Mouse (Mus musculus) liver, postnatal 0 days (tissue): Measurements from ENCODE around the gene Tspear. TPM values are rescaled to one million over a fixed set of nuclear protein-coding genes. Genes with fewer than 3 reads are reported as not detected.

Experiments
- ATAC-seq: fragments of 200-750 bp; cut with Nextera tagmentation; 2 replicates; pipeline ENCODE4 v1.8.0; 2017; ENCODE audit warnings: mild to moderate bottlenecking, moderate library complexity
- DNase-seq: peaks from one replicate; pipeline ENCODE4 v3.0.0-alpha.2; 2016
- H3K27ac ChIP-seq: fragments of 300-500 bp; sonication (generic); 2 replicates; pipeline ENCODE4 v1.5.1; 2014; ENCODE audit warnings: antibody characterized with exemption, moderate library complexity, mild to moderate bottlenecking, low read depth
- H3K27me3 ChIP-seq: fragments of 300-500 bp; sonication (generic); 2 replicates; pipeline ENCODE4 v1.6.1; 2014; ENCODE audit warnings: low read length, control low read depth, mixed read lengths; ENCODE audit not compliant: insufficient read depth
- H3K36me3 ChIP-seq: fragments of 300-500 bp; sonication (generic); replicated peaks from 2 replicates; pipeline ENCODE4 v1.6.1; 2014; ENCODE audit warnings: mild to moderate bottlenecking, control low read depth, low read length, moderate library complexity, mixed read lengths; ENCODE audit not compliant: insufficient read depth
- H3K4me1 ChIP-seq: fragments of 300-500 bp; sonication (generic); 2 replicates; pipeline ENCODE4 v1.6.1; 2014; ENCODE audit warnings: antibody characterized with exemption, mild to moderate bottlenecking, control low read depth; ENCODE audit not compliant: insufficient read depth
- H3K4me2 ChIP-seq: fragments of 300-500 bp; sonication (generic); 2 replicates; pipeline ENCODE4 v1.6.1; 2014; ENCODE audit warnings: low read depth, mild to moderate bottlenecking, low read length, moderate library complexity, mixed read lengths
- H3K4me3 ChIP-seq: fragments of 300-500 bp; sonication (generic); 2 replicates; pipeline ENCODE4 v1.5.1; 2014; ENCODE audit warnings: low read depth, low read length
- H3K9ac ChIP-seq: fragments of 300-500 bp; sonication (generic); replicated peaks from 2 replicates; pipeline ENCODE4 v1.6.1; 2014; ENCODE audit warnings: mild to moderate bottlenecking, moderate library complexity
- H3K9me3 ChIP-seq: fragments of 300-500 bp; sonication (generic); 2 replicates; pipeline ENCODE4 v1.6.1; 2016; ENCODE audit warnings: mild to moderate bottlenecking, control low read depth, low read length, mixed read lengths
- CTCF ChIP-seq: sonication (generic); IDR thresholded peaks from 2 replicates; pipeline ENCODE4 v1.5.1; 2016; ENCODE audit warnings: antibody characterized with exemption, low read depth
- EP300 ChIP-seq: IDR thresholded peaks from 2 replicates; pipeline ENCODE4 v1.6.1; 2016; ENCODE audit warnings: antibody characterized with exemption, low read depth, mild to moderate bottlenecking
- WGBS: fragments of 180-500 bp; shearing (Covaris S2); extraction: QIAGEN DNeasy Blood & Tissue Kit; methylation state at CpG from one replicate; pipeline ENCODE4 v1.1.7; 2014; ENCODE audit not compliant: insufficient replicate concordance; 5-methylcytosine and 5-hydroxymethylcytosine counted together
- polyA plus RNA-seq: library from polyadenylated mRNA; unstranded; fragments of >200 nt; fragmentation: Nextera tagmentation; extraction: Ambion mirVana; gene quantifications from 2 replicates; pipeline ENCODE4 v1.2.1, GENCODE M21; 2015

Gene Tspear
- polyA plus RNA-seq, 1 experiment from 2014 or later, result 0.06 TPM

DNA sequence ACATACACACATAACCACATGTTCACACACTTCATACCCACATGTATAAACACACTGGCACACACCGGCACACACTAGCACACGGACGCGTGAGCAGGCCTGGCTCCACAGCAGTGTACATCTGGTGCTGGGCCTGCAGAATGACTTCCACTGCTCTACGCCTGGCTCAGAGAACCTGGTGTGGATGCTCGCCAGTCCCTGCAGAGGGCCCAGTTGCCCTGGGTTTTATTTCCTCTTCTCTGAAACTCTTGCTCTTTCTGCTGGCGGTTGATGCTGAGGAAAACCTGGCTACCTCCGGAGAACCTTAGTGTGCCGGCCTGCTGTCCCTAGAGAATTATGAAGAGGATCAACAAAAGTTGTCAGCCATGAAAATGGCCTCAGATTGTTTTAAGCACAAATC is 34.3 kb upstream of the Tspear start:
- H3K9ac ChIP-seq, result no peak overlapping the region
- no peak overlapping the region for H3K4me3 ChIP-seq
- TF ChIP-seq CTCF (no peak), EP300 (no peak)
- H3K9me3 ChIP-seq, result no peaks in the 10 kb centered on the region
- H3K36me3 ChIP-seq, result no peaks in the 10 kb centered on the region
- H3K4me2 ChIP-seq, result no peak overlapping the region
- no peaks in the 10 kb centered on the region for H3K4me1 ChIP-seq
- DNase-seq (no peak), ATAC-seq (no peak)
- H3K27me3 ChIP-seq, result no peaks in the 10 kb centered on the region
- H3K27ac ChIP-seq, result no peak overlapping the region
- WGBS, result 83% methylated on average over 9 of the region's 9 CpGs

GRCm38 (mm10) chr10:77658286-77658994 is 27.9 kb upstream of the Tspear start:
- Histone ChIP-seq H3K9me3 (no peaks in the 10 kb centered on the region), H3K4me1 (no peaks in the 10 kb centered on the region), H3K4me2 (no peak overlapping the region), H3K27me3 (no peaks in the 10 kb centered on the region), H3K9ac (no peak overlapping the region), H3K4me3 (no peak overlapping the region), H3K36me3 (no peaks in the 10 kb centered on the region), H3K27ac (no peak overlapping the region)
- DNase-seq (no peak), ATAC-seq (no peak)
- 61% methylated on average over 15 of the region's 15 CpGs for WGBS
- no peak for TF ChIP-seq EP300
- no peak for TF ChIP-seq CTCF

DNA sequence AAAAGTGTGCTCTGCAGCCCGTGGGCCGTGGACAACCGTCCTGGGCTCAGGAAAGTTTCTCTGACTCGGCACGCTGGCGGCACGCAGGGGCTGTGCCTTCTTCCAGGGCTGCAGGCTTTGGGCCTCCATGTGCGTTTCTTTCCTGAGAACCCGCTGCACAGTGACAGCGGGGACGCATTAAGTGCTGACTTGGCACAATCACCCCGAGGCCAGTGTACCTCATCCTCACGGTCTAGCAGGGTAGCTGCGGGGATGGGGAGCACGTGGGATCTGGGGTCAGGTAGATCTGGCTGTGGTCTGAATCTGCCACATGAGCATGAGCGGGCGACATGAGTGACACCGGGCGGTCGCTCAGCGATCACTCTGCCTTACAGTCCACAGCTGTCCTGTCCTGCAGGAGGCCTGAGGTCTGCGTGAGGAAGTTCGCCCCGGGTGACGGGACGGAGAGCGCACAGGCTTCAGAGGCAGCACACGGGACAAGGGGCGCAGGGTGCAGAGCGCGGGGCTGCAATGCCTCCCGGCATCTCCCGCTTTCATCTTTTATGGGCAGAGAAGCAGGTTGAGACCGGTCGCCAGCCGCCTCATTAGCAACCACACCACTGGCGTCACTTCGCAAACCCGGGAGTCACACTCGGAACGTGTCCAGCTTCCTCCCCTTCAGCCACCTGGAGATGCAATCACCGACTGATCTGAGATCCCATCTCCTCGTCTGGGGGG is 22.3 kb upstream of the Tspear start:
- ATAC-seq (no peak), DNase-seq (no peak)
- Histone ChIP-seq H3K4me1 (no peaks in the 10 kb centered on the region), H3K27ac (no peak overlapping the region), H3K9ac (no peak overlapping the region), H3K27me3 (no peaks in the 10 kb centered on the region), H3K4me3 (no peak overlapping the region), H3K4me2 (no peak overlapping the region), H3K9me3 (no peaks in the 10 kb centered on the region), H3K36me3 (no peaks in the 10 kb centered on the region)
- no peak for TF ChIP-seq CTCF
- TF ChIP-seq EP300, result no peak
- WGBS, result 41% methylated on average over 43 of the region's 43 CpGs

DNA sequence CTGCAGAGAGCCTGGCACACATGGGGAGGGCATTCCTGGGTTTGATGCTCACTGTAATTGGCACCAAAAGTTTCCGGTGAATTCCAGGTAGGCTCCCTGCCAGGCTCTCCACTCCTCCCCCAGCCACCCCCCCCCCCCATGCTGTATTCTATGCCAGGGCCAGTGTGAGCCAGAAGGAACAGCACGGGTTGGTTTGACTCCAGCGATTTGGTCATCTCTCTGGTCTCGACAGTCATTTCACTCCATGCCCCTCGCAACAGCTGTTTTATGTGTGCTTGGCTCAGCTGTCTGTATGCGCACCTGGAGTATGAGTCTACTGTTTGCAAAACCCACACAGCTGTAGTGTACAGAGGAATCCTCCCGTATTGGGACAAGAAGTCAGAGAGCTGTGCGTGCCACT is 20.0 kb upstream of the Tspear start:
- no peak for ATAC-seq
- Histone ChIP-seq H3K4me1 (no peaks in the 10 kb centered on the region), H3K9me3 (no peaks in the 10 kb centered on the region), H3K36me3 (no peaks in the 10 kb centered on the region), H3K27me3 (no peaks in the 10 kb centered on the region), H3K4me3 (no peak overlapping the region), H3K4me2 (no peak overlapping the region), H3K27ac (no peak overlapping the region), H3K9ac (no peak overlapping the region)
- no peak for TF ChIP-seq EP300
- TF ChIP-seq CTCF, result no peak
- 72% methylated on average over 8 of the region's 8 CpGs for WGBS
- DNase-seq, result no peak

GRCm38 (mm10) chr10:77667402-77667801 is 19.0 kb upstream of the Tspear start:
- H3K36me3 ChIP-seq, result no peaks in the 10 kb centered on the region
- DNase-seq (no peak), ATAC-seq (no peak)
- H3K27ac ChIP-seq, result no peak overlapping the region
- no peak overlapping the region for H3K9ac ChIP-seq
- no peak overlapping the region for H3K4me3 ChIP-seq
- H3K4me2 ChIP-seq, result no peak overlapping the region
- TF ChIP-seq EP300, result no peak
- TF ChIP-seq CTCF, result no peak
- H3K9me3 ChIP-seq, result no peaks in the 10 kb centered on the region
- 62% methylated on average over 4 of the region's 4 CpGs for WGBS
- no peaks in the 10 kb centered on the region for H3K4me1 ChIP-seq
- H3K27me3 ChIP-seq, result no peaks in the 10 kb centered on the region

- TF ChIP-seq CTCF (no peak), EP300 (no peak)
- Histone ChIP-seq H3K4me1 (no peaks in the 10 kb centered on the region), H3K4me3 (no peak overlapping the region), H3K27me3 (no peaks in the 10 kb centered on the region), H3K9me3 (no peaks in the 10 kb centered on the region), H3K27ac (no peak overlapping the region), H3K9ac (no peak overlapping the region), H3K4me2 (no peak overlapping the region), H3K36me3 (no peaks in the 10 kb centered on the region)
- no peak for DNase-seq
- ATAC-seq, result no peak
- 83% methylated on average over 4 of the region's 4 CpGs for WGBS
Measured at GRCm38 (mm10) chr10:77670710-77671109, 15.7 kb upstream of the Tspear start.
